Mouse (Mus musculus): ENCODE measurements around the gene Stx18. TPM values are rescaled to one million over a fixed set of nuclear protein-coding genes. Genes with fewer than 3 reads are reported as not detected.

Stx18 gene
- total RNA-seq, 2 experiments from 2014 or later = 17.8 to 18.0 TPM

Other genes starting within 250 kb of the Stx18 start
- 1 to 10 TPM; 2.0 to 2.6 TPM for gene Msx1, start 214.2 kb upstream of the Stx18 start, total RNA-seq (2021)
- gene Nsg1, start 121.2 kb downstream of the Stx18 start, total RNA-seq (2021) = 1 to 10 TPM; 5.7 to 8.3 TPM
- gene Zbtb49, start 181.7 kb downstream of the Stx18 start, total RNA-seq (2021) = 1 to 10 TPM; 3.5 to 4.0 TPM
- 10 to 100 TPM; 15.5 to 17.4 TPM for gene Lyar, start 181.7 kb downstream of the Stx18 start, total RNA-seq (2021)
- gene Tmem128, start 221.4 kb downstream of the Stx18 start, total RNA-seq (2021) = 10 to 100 TPM; 12.9 to 13.4 TPM
- gene Otop1, start 237.2 kb downstream of the Stx18 start, total RNA-seq (2021) = 1 to 10 TPM in 1 of 2 experiments, under 1 TPM in 1; 0.32 to 5.2 TPM